Mouse (Mus musculus) layer of hippocampus, adult 18-20 months (tissue): ENCODE data around the gene Zfp850. TPM values are rescaled to one million over a fixed set of nuclear protein-coding genes. Genes with fewer than 3 reads are reported as not detected.
A peak's percentile ranks its signal among the peaks of the same experiment; 100 is the strongest.
"Not testable (repeated sequence)": the region's sequence is repeated elsewhere in the genome, so short reads cannot be mapped to it uniquely, and the experiment has no call there.

ENCODE experiments used
- DNase-seq, 2 experiments: peaks; one replicate each; pipeline ENCODE4 v3.0.0; 2022; ENCODE audit warnings: low spot score in 2 of 2
- long read RNA-seq: library from polyadenylated mRNA; stranded (forward); transcript quantifications from one replicate; pipeline ENCODE4 v2.0.0, GENCODE M21; 2021
- total RNA-seq, 2 experiments: library from RNA; stranded (reverse); gene quantifications; 2 replicates each; pipeline ENCODE4 v1.2.3; 2021

The Zfp850 gene
- 1 to 10 TPM; 5.4 to 7.0 TPM for total RNA-seq
- long read RNA-seq, full-length matches to known transcripts = 3 of 38 reads
- long read RNA-seq, partial matches to known transcripts = 0 of 38 reads
- long read RNA-seq, other reads (novel, unspliced or antisense) = 35 of 38 reads

GRCm38 (mm10) chr7:28013549-28014444 is at the start of gene Zfp850:
Zfp850 (minus strand) TSS chr7:28014115.
- peak; percentile 77 to 85 for DNase-seq

- no peak for DNase-seq
Observed at GRCm38 (mm10) chr7:28059972-28060371, 46.1 kb upstream of the Zfp850 start.

GRCm38 (mm10) chr7:28053046-28053930 is 39.4 kb upstream of the Zfp850 start:
- no peak for DNase-seq

- DNase-seq = no peak
Observed at GRCm38 (mm10) chr7:28050584-28050983, 36.7 kb upstream of the Zfp850 start.

GRCm38 (mm10) chr7:28049476-28050409 is 35.8 kb upstream of the Zfp850 start, which contains the start of gene Psmc4:
Psmc4 (minus strand) TSS chr7:28050101.
- peak; percentile 98 to 99 for DNase-seq

- DNase-seq = no peak
Observed at GRCm38 (mm10) chr7:28044524-28044923, 30.6 kb upstream of the Zfp850 start.

- no peak for DNase-seq
Observed at GRCm38 (mm10) chr7:28014445-28014810, 513 bp upstream of the Zfp850 start.

- peak; percentile 48 to 79 for DNase-seq
Observed at GRCm38 (mm10) chr7:28010271-28010670, 3.6 kb downstream of the Zfp850 start.

- no peak for DNase-seq
Observed at GRCm38 (mm10) chr7:27982197-27982596, 31.7 kb downstream of the Zfp850 start.

- DNase-seq = peak; percentile 77 to 79
Observed at GRCm38 (mm10) chr7:27978683-27979528, 35.0 kb downstream of the Zfp850 start, which contains the start of gene Zfp780b. Zfp780b (minus strand) TSS chr7:27979171.

- not testable (repeated sequence) for DNase-seq
Observed at GRCm38 (mm10) chr7:27949451-27949850, 64.5 kb downstream of the Zfp850 start.

GRCm38 (mm10) chr7:27941869-27942268 is 72.0 kb downstream of the Zfp850 start:
- DNase-seq = peak in 1 of 2 experiments; percentile 34

Other genes with a start within 250 kb of the Zfp850 start
- 1 to 10 TPM; 8.0 to 8.3 TPM for gene Zfp626, start 206.9 kb downstream of the Zfp850 start, total RNA-seq
- 1 to 10 TPM; 4.2 to 4.7 TPM for gene Zfp59, start 175.5 kb downstream of the Zfp850 start, total RNA-seq
- gene Zfp607a, start 156.6 kb downstream of the Zfp850 start, total RNA-seq = 1 to 10 TPM; 2.2 to 2.3 TPM
- 10 to 100 TPM; 14.8 to 16.7 TPM for gene Zfp974, start 84.7 kb downstream of the Zfp850 start, total RNA-seq
- gene Zfp780b, start 34.9 kb downstream of the Zfp850 start, total RNA-seq = 10 to 100 TPM; 20.1 to 20.3 TPM
- 100 to 1,000 TPM; 124 to 127 TPM for gene Psmc4, start 36.0 kb upstream of the Zfp850 start, total RNA-seq
- gene Fcgbp, start 57.1 kb upstream of the Zfp850 start, total RNA-seq = 1 to 10 TPM; 1.1 to 1.6 TPM
- under 1 TPM in 1 of 2 experiments, not detected in 1; 0.05 TPM for gene 9530053A07Rik, start 115.4 kb upstream of the Zfp850 start, total RNA-seq
- gene Fbl, start 155.6 kb upstream of the Zfp850 start, total RNA-seq = 10 to 100 TPM; 43.0 to 46.4 TPM
- gene Dyrk1b, start 165.4 kb upstream of the Zfp850 start, total RNA-seq = 10 to 100 TPM; 41.8 to 43.7 TPM